Mouse (Mus musculus) kidney, adult 11 months (tissue): ENCODE results near the gene 4931422A03Rik.
A peak's percentile ranks its signal among the peaks of the same experiment; 100 is the strongest.

Experiments used
- DNase-seq: peaks from one replicate; pipeline ENCODE4 v3.0.0; 2022

Gene 4931422A03Rik

DNA sequence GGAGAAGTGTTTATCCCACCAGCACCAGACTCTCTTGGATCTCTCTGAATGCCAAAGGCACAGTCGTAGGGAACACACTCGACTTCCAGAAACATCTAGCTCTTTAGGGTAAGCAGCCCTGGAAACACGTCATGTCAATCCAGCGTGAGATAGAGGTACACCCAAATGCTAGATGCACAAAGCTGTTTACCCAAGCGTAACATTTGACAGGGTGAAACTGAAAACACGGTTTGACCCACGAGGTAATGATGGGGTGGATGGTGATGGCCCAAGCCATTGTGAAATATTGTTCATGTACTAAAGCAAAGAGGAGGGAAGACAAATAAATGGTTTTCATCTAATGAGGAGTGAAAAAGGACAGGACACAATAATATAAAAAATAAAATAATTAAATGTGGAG lies 93.9 kb downstream of the 4931422A03Rik start:
- DNase-seq = no peak

DNA sequence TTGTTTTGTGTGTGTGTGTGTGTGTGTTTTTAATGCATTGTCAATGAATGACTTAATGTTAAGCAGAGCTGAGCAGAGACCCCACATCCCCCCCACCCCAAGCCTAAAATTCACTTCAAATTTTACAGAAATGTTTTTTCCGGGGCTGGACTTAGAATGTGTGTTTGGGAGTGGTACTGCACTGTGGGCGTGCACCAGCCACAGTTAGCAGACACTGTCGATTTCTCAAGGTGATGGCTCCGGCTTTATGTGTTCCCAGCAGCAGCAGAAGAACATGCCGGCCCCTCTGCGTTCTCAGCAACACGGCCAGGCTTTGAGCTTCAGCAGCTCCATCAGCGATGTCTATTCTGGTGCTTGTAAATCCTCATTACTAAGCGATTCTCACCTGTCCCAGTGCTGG lies 95.7 kb downstream of the 4931422A03Rik start:
- no peak for DNase-seq

DNA sequence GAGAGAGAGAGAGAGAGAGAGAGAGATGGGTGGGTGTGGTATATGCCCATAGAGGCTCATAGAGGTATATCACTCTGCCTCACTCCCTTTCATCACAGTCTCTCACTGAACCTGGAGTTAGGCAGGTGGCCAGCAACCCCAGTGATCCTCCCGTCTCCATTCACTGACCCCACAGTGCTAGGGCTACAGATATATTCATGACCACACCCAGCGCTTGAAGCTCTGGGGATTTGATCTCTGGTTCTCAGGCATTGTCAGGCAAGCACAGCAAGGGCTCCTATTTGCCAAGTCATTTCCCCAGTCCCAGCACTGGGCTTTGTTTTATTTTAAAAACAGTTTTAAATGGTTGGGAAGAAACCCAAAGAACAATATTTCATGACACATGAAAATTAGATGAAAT lies 96.1 kb downstream of the 4931422A03Rik start:
- no peak for DNase-seq

DNA sequence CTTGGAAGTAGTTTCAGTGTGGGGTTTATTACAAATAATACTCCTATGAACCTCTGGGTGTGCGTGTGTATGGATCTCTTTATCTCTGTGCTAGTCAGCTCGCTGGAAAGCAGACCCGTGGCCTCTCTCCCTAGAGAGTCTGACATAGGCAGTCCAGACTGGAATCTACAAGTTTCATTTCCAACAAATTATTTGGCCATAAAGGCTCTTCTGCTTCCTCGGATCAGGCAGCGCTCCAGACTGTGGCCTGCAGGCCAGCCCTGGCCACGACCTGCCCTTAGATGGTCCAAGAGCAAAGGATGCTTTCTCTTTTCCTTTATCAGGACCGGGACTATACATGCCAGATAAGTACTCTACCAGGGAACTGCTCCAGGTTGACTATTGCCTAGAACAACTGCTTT lies 96.7 kb downstream of the 4931422A03Rik start:
- DNase-seq = no peak

DNA sequence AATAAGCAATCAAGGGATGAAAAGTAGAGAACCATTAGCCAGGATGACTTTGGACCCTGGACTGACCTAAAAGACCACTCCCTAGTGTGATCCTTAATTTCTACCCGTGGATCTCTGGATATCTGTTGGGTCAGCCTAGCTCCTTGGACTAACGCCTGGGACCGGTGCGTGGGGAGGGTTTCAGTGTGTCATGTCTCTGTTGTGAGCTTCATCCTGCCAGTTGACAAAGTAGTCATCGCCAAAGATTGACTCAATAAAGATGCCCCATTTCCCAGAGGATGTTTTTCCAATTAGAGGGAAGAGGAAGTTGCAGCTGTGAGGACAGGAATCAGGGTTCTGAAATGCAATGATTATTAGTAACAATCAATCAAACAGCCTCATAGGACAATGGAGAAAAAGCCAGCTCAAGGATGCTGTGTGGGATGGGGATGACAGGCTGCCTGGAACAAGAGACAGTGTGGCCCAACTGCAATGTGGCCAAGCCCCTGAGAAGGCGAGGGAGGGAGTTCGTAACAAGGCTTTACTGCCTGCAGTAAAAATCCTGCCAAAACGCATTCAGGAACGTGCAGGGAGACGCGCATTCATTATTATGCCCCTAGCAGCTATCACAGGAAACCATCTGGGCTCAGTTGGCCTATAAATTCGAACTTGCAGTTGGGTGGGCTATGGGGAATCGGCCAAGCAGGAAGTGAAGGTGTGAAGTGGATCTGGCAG lies 97.7 kb downstream of the 4931422A03Rik start:
- peak; percentile 21 for DNase-seq

DNA sequence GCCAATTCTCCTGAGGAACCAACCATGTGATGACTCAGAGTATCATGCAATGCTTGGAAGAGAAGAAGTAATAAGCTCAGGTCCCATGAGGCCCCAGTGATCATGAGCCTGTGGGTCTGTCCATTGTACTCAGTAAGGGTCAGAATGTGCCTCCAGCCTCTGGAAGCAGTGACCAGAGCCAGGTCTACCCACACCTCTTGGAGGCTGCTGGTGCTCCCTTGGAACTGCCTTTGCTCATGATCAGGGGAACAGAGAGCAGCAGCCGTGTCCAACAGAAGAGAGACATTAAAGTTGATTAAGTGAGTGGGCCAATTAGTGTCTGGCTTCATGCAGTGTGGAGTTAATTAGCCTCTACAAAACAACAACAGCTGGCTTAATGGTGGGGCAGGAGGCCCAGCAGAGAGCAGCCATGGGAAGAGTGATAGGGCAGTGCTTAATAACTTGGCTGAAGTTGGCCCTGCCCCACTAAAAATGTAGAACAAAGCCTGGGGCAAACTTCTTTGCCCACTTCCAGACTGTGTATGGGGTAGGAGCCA lies 100.5 kb downstream of the 4931422A03Rik start:
- DNase-seq = no peak

DNA sequence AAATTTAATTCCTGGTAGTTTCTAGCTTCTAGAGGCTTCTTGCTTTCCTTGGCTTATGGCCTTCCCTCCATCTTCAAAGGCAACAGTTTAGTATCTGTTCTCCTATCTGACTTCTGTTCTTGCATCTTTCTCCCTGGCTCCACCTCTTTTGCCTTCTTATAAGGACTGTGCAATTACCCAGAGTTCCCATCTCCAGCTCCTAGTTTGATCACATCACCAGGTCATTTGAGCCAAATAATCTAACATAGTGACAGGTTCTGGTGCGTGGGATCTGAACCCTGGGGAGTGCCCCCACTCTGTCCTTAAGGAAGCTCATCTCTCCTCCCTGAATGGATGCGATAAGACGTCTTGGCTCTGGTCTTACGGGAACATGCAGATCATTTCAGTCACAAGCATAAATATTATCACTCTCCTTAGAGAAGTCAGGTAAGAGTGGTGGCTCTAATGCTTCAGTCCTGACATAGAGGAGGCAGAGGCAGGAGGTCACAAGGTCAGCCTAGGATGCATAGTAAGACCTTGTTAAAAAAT lies 101.5 kb downstream of the 4931422A03Rik start:
- no peak for DNase-seq

DNA sequence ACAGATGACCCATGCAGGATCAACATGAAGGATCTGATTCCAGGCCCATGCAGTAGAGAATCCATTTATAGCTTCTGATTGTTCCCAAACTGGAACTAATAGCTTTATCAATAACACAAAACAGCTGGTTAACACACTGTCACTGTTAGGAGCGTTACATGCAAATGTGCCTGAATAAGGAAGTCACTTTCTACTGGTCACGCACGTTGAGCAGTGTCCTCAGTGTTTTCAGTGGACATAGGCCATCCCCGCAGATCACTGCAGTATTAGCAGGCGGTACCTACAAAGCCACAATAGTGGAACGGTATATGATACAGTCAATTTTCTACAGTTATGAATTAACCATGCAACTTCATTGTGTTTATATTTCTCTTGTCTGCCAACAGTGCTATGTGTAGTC lies 108.7 kb downstream of the 4931422A03Rik start:
- no peak for DNase-seq

DNA sequence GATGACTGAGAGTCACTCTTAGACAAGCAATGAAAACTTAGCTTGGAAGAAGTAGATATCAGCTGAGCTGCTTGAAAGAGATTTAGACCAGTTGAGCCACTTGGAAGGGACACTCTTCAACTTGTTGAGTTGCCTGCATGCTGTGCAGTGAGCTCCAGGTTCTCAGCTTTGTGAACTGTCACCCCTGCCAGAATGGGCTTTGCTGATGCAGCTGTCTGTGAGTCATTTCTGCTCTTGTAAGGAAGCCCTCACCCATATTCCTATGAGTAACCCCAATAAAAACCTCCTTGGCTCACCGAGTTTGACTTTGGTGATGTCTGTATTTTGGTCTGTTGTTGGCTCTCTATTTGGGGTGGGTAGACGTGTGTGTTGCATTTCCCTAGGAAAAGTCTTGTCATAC lies 109.8 kb downstream of the 4931422A03Rik start:
- DNase-seq = no peak

DNA sequence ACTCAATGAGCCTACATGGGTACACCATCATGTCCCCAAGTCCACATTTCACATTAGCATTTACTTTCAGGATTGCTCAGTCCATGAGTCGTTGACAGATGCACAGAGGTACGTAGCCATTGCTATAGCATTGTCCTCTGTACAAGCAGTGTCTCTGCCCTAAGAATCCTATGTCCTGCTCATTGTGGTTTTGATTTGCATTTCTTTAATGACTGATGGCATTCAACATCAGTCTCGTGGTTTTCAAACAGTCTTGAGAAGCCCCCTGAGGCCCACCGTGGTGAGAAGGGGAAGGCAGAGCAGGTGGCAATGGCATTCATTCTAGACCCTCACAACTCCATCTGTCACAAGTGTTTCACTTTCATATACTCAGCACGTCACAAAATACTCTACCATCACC lies 110.8 kb downstream of the 4931422A03Rik start:
- DNase-seq = no peak
